Mouse (Mus musculus): ENCODE data around the gene Slc23a3.

The Slc23a3 gene

DNA sequence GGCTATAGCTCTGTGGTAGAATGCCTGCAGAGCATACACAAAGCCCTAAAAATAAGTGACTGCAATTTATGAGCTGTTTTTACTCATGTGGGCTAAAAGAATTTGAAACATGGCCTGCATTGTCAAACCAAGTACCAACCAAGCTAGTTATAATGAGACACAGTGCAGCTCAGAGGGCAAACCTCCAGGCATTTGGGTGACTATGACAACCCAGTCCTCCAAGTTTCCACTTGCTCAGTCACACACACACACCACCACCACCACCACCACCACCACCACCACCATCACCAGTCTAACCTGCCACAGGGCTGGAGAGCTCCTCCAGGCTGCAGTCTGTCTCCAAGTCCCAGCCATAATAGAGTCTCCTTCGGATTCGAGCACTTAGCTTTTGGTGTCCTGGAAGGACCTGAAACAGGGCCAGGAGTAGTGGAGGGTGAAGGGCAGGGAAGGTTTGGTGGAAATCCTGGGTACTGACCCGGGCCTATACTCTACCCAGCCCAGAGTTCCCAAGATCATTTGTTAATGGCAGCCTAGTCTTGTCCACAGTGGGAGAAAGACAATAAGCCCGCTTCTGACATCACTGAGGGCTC is 7.0 kb upstream of the Slc23a3 start:
- DNase-seq (ENCODE audit: low read depth, low spot score): no peak

DNA sequence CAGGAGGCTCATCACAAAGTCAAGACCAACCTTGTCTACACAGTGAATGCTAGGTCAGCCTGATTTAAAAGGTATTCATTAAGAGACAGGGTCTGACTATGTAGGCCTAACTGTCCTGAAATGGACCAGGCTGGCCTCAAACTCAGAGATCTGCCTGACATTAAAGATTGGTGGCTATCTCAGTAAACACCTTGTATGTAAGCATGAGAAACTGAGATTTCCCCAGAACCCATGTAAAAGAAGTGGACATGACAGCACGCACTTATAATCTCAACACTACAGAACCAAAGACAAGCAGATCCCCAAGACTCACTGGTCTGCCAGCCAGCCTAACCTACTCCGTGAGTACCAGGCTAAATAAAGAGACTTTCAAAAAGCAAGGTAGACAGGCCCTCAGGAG is 4.8 kb upstream of the Slc23a3 start:
- DNase-seq (ENCODE audit: low read depth, low spot score): no peak

DNA sequence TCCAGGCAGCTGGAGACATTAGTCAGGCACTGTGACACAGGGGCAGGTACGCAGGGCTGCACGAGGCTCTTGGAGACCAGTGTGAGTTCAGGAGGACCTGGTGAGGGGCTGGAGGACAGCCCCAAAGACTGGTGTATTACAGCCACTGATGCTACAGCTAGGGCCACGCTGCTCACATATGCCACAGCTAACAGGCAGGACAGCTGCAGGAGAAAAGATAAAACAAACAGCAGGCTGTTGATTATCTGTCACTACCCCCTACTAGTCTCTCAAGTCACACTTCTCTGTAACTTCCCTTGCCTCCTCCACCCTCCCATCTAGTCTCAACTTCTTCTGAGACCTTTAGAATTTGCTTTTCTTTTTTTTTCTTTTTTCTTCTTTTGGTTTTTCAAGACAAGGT is 3.0 kb upstream of the Slc23a3 start:
- DNase-seq (ENCODE audit: low read depth, low spot score): no peak

DNA sequence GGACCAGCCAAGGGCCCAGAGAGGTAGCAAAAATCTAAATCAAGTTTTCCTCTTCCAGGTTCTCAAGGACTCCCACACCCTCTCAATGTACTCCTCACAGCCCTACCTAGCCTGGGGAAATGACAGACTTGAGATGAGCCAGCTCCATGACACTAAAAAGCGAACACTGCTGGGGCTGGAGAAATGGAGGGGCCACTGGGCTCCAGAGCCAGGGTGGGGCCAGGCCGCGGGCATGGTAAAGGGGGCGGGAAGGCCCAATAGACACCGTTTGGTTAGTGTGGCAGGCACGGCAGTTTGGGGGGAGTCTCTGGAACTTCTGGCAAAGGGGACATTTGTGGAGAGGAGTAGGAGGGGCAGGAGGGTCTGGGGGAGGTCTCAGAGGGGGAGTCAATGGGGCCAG is 2.6 kb upstream of the Slc23a3 start:
- no peak for DNase-seq (ENCODE audit: low read depth, low spot score)

DNA sequence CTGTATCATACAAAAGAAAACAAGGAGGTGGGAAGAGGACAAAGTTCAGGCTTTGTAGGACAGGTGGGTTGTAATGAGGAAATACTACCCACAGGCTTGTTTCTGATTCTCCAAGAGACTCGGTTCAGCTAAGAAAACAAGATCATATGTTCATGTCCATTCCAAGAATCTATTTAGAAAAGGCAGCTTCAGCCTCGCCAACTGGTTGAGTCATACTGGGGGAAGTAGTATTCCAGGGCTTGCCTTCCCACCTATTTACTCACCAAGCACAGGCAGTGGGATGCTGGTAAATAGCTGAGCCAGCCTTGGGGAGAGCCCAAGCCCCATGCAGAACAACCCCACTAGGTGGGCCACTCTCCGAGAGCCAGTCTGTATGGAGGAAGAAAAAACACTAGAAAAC is 5.0 kb downstream of the Slc23a3 start:
- no peak for DNase-seq (ENCODE audit: low read depth, low spot score)

DNA sequence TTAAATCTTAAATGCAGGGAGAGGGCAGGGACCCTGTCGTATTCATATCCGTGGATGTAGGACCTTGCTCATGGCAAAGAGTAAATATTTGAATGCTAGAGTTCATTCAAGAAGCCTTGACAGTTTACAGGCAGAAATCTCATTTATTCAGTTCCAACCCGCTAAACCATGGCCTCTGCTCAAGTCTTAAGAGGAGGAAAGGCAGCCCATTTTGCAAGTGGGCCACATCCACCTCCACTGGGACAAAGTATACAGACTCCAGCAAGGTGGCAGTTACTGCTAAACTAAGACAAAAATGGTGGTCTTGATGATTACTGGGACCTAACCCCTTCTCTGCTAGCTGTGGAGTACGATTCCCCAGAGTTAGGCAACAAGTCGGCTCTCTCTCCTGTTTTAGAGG is 8.3 kb downstream of the Slc23a3 start:
- no peak for DNase-seq (ENCODE audit: low read depth, low spot score)

DNA sequence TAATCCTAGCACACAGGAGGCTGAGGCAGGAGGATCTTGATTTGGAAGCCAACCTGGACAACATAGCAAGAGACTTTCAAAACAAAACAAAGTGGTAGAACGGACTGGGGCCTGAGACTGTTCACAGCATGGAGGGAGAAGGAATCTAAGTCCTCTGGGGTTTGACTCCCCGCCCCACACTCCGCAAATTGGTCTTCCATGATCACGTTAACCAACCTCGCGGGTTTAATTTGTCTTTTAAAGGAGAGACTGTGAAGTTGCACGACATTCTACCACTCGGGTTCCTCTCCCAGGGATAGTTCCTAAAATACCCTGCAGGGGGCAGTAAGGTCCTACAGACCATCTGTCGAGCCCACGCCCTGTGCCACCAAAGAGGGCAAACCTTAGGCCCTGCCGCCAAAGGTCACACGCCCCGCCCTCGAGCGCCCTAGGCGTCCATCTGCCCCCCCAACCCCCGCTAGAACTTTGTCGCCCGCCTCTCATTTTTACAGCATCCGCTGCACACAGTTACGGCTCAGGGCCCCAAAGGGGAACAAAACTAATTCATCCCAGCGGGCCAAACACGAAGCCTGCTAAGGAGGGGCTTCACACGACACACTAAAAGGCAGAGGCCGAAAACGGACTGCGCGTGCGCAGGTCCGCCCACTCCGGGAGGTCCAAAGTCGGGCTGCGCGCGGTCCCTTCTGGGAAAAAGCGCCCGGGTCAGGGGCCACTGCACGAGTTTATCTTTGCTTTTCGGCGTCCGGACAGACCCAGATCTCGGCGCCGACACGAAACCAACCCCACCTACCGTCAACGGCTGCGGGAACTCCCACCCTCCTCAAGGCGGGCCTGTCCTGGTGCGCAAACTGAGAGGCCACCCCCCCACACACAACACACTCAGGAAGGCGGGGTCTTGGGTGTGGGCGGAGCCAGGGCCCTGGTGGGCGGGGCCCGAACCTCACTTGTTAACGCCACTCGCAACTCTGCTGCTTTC is 9.1 kb downstream of the Slc23a3 start, which contains the start of gene Nhej1:
Gene Nhej1, minus strand, starts transcription at position 855 of the 976 bp plus-strand sequence.
- peak; percentile 88 for DNase-seq (ENCODE audit: low read depth, low spot score)

DNA sequence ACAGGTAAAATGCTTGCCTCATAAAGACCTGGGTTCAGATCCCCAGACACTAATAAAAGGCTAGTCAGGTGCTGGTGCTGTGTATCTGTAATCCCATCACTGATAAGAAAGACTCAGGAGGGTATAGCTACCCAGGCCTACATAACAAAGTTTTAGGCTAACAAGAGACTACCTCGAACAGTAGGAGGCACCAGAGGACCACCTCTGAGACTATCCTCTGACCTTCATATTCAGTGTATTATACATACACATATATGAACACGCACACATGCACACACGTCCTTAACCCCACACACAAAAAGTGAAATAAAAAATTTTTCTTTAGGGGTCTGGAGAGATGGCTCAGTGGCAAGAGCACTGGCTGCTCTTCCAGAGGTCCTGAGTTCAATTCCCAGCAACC is 11.5 kb downstream of the Slc23a3 start:
- no peak for DNase-seq (ENCODE audit: low read depth, low spot score)
